Mouse (Mus musculus) layer of hippocampus, postnatal 25 days (tissue): ENCODE measurements at regions not wholly inside any gene's neighbourhood (a gene's known extent, or its start where the extent isn't known, plus 50 kb on each side); places are given as distances from the start of the nearest gene placed in this dataset.

Experiments used
- DNase-seq, 2 experiments: peaks; one replicate each; pipeline ENCODE4 v3.0.0; 2022; ENCODE audit warnings: mixed read lengths in 2 of 2, low spot score in 1 of 2; ENCODE audit errors: extremely low spot score in 1 of 2

- no peak for DNase-seq
Observed at GRCm38 (mm10) chr1:51697265-51698192, 218.3 kb downstream of the Myo1b start.

GRCm38 (mm10) chr1:51696471-51696870, 218.2 kb upstream of the Nabp1 start:
- no peak for DNase-seq

GRCm38 (mm10) chr1:51690878-51691277, 212.7 kb upstream of the Nabp1 start:
- DNase-seq: no peak

- no peak for DNase-seq
Observed at GRCm38 (mm10) chr1:51689461-51690223, 211.4 kb upstream of the Nabp1 start.

GRCm38 (mm10) chr1:51688946-51689345, 210.7 kb upstream of the Nabp1 start:
- DNase-seq: no peak

- no peak for DNase-seq
Observed at GRCm38 (mm10) chr1:51688224-51688545, 210.0 kb upstream of the Nabp1 start.

GRCm38 (mm10) chr1:51687484-51688223, 209.4 kb upstream of the Nabp1 start:
- no peak for DNase-seq

- no peak for DNase-seq
Observed at GRCm38 (mm10) chr1:51686759-51687158, 208.5 kb upstream of the Nabp1 start.

GRCm38 (mm10) chr1:51682273-51682672, 204.0 kb upstream of the Nabp1 start:
- DNase-seq: no peak

- no peak for DNase-seq
Observed at GRCm38 (mm10) chr1:51681872-51682271, 203.6 kb upstream of the Nabp1 start.

GRCm38 (mm10) chr1:51680725-51681124, 202.5 kb upstream of the Nabp1 start:
- DNase-seq: no peak

- no peak for DNase-seq
Observed at GRCm38 (mm10) chr1:51678290-51678928, 200.2 kb upstream of the Nabp1 start.

- DNase-seq: no peak
Observed at GRCm38 (mm10) chr1:51677802-51678201, 199.6 kb upstream of the Nabp1 start.

- DNase-seq: no peak
Observed at GRCm38 (mm10) chr1:51671691-51672090, 193.5 kb upstream of the Nabp1 start.

GRCm38 (mm10) chr1:51671287-51671686, 193.1 kb upstream of the Nabp1 start:
- DNase-seq: peak in 1 of 2 experiments; percentile 21

- no peak for DNase-seq
Observed at GRCm38 (mm10) chr1:51670009-51670408, 191.8 kb upstream of the Nabp1 start.

GRCm38 (mm10) chr1:51668881-51669280, 190.7 kb upstream of the Nabp1 start:
- no peak for DNase-seq

- DNase-seq: no peak
Observed at GRCm38 (mm10) chr1:51660531-51660930, 182.3 kb upstream of the Nabp1 start.

- DNase-seq: no peak
Observed at GRCm38 (mm10) chr1:51657203-51657602, 179.0 kb upstream of the Nabp1 start.

- DNase-seq: no peak
Observed at GRCm38 (mm10) chr1:51650653-51650995, 172.4 kb upstream of the Nabp1 start.
